Mouse (Mus musculus): ENCODE results near the gene Cd52. TPM values are rescaled to one million over a fixed set of nuclear protein-coding genes. Genes with fewer than 3 reads are reported as not detected.

The Cd52 gene
- polyA plus RNA-seq (2012; rRNA removed; ENCODE audit: low replicate concordance), result 25.1 and 27.9 TPM in 2 replicates

DNA sequence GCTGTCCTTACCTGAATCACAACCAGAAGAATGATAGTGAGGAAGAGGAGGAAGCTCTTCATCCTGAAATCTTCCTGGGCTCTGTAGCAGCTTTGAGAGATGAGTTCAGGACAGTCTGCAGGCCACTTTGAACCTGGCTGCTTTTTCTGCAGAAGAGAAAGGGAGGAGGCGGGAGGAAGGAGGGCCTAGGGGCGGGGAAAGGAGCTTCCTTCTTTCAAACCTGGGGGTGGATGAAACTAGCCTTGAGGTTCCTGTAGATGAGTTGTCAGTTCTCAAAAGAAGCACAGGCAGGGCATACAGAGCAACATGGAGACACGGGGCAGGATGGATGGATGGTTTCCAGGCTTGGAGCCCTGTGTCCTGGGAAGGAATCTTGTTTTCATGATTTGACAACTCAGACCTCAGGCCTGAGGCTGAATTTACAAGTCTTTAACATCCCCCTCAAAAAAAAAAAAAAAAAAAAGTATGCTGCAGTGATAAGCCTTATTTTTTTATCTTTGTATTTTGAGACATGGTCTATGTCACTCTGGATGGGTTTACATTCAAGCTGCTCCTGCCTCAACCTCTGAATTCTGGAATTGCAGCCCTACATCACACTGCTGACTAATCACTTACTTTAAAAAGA is at the start of gene Cd52:
TSS of gene Cd52 (minus strand) at position 160 of the 625 bp plus-strand sequence.

GRCm38 (mm10) chr4:134128221-134128982 is 33.5 kb upstream of the Cd52 start, which contains the start of gene Sh3bgrl3:
Sh3bgrl3 (minus strand) TSS chr4:134128789.

DNA sequence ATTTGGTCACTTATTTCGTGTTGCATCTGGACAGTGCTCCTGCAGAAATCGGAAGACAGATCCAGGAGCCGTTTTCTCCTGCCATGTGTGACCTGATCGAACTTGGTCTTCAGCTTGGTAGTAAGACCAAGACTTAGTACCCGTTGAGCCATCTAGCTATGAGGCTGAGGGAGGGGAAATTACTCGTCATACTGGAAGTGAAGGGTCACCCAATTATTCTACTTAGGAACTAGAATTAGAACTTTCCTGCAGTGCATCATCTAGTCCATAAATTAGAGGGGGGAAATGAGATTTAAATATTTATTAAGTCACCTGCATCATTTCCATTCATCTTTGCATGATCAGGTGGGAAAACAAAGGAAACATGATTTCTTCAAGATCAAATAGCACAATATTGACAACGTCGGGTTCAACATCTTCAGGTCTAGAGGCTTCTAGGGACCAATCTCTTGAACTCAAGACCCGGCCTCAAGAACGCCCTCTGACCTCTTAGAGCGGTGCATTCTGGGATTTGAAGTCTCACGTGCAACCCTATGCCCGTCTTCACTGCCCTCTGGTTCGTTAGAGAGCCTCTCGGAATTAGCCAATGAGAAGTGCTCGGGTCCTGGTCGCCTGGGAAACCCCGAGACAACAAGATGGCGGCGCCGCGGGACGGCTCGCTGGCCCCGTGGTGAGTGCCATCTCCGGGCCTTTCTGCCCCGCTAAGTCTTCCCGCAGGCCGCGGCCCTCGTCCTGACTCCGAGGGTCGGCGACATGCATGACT is 7.3 kb upstream of the Cd52 start, which contains the start of gene Ubxn11:
TSS of gene Ubxn11 (plus strand) at position 592 of the 763 bp plus-strand sequence.

DNA sequence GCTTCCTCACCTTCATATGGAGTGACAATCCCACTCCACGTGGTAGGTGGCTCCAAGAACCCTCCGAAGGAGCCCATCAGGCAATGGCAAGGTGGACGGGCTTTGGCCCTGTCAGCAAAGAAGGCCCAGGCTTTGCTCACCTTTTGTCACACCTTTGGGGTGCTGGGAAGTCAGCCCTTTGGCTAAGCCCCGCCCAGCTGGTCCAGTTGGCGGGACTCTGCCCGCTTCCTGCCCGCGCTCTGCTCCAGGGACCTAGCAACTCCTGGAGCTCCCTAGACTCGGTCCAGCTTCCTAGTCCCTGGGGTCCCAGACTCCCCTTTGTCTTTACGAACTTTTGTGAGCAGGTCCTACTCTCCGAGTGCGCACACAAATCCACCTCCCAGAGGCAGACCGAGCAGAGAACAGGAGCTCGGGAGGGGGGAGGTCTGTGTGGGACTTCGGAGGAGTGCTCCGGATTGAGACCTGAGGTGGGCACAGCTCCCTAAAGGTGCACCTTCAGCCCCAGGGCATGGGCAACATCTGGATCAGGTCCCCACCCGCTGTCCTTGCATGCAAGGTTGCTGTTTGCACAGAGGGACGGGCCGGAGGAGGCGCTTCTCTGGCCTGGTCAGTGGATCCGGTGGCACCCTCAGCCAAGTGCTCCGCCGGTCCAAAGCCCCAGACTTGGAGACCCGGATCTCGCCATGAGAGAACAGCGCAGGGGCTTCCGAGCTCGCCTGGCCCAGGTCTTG is 34.6 kb downstream of the Cd52 start, which contains the start of gene Crybg2:
TSS of gene Crybg2 (plus strand) at position 681 of the 731 bp plus-strand sequence.

DNA sequence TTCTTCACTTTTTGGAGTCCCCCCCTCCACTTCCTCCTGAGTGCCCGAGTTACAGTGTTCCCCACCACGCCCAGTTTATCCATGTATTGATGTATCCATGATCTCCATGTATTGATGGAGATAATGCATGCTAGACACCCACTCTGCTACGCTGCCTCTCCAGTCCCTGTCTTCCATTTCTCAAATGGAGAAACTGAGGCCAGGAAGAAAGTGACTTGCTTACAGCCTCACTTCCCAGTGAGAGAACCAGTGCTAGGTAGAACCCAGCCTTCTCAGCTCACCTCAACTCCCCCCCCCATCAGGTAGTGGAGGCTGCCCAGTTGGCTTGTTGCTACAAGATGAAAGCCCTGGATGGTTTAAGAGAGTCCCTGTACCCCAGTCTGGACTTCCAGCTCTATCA is 41.3 kb downstream of the Cd52 start, which contains the start of gene Zfp683:
TSS of gene Zfp683 (plus strand) at position 301 of the 400 bp plus-strand sequence.

Other genes starting within 250 kb of the Cd52 start
- gene Rps6ka1, start 207.3 kb downstream of the Cd52 start, polyA plus RNA-seq (2012; rRNA removed; ENCODE audit: low replicate concordance), result 164 and 213 TPM in 2 replicates
- 3.0 and 3.3 TPM in 2 replicates for gene Hmgn2, start 126.4 kb downstream of the Cd52 start, polyA plus RNA-seq (2012; rRNA removed; ENCODE audit: low replicate concordance)
- gene Dhdds, start 94.2 kb downstream of the Cd52 start, polyA plus RNA-seq (2012; rRNA removed; ENCODE audit: low replicate concordance), result 12.7 and 13.7 TPM in 2 replicates
- not detected in 2 replicates for gene Lin28a, start 76.2 kb downstream of the Cd52 start, polyA plus RNA-seq (2012; rRNA removed; ENCODE audit: low replicate concordance)
- gene Zfp683, start 41.2 kb downstream of the Cd52 start, polyA plus RNA-seq (2012; rRNA removed; ENCODE audit: low replicate concordance), result 0.36 and 0.60 TPM in 2 replicates
- 40.9 and 73.8 TPM in 2 replicates for gene Crybg2, start 34.3 kb downstream of the Cd52 start, polyA plus RNA-seq (2012; rRNA removed; ENCODE audit: low replicate concordance)
- 3.1 and 8.2 TPM in 2 replicates for gene Ubxn11, start 7.5 kb upstream of the Cd52 start, polyA plus RNA-seq (2012; rRNA removed; ENCODE audit: low replicate concordance)
- gene Sh3bgrl3, start 33.7 kb upstream of the Cd52 start, polyA plus RNA-seq (2012; rRNA removed; ENCODE audit: low replicate concordance), result 516 and 587 TPM in 2 replicates
- gene Cep85, start 92.0 kb upstream of the Cd52 start, polyA plus RNA-seq (2012; rRNA removed; ENCODE audit: low replicate concordance), result 16.8 and 19.5 TPM in 2 replicates
- gene Gm7534, start 107.9 kb upstream of the Cd52 start, polyA plus RNA-seq (2012; rRNA removed; ENCODE audit: low replicate concordance), result not detected in 2 replicates
- 0.39 and 0.69 TPM in 2 replicates for gene Catsper4, start 132.3 kb upstream of the Cd52 start, polyA plus RNA-seq (2012; rRNA removed; ENCODE audit: low replicate concordance)
- 19.5 and 29.0 TPM in 2 replicates for gene Cnksr1, start 143.3 kb upstream of the Cd52 start, polyA plus RNA-seq (2012; rRNA removed; ENCODE audit: low replicate concordance)
- not detected in 2 replicates for gene E130218I03Rik, start 148.6 kb upstream of the Cd52 start, polyA plus RNA-seq (2012; rRNA removed; ENCODE audit: low replicate concordance)
- 7.0 TPM in 2 replicates for gene Zfp593, start 150.5 kb upstream of the Cd52 start, polyA plus RNA-seq (2012; rRNA removed; ENCODE audit: low replicate concordance)
- not detected in 2 replicates for gene Gm30191, start 151.9 kb upstream of the Cd52 start, polyA plus RNA-seq (2012; rRNA removed; ENCODE audit: low replicate concordance)
- gene Grrp1, start 159.0 kb upstream of the Cd52 start, polyA plus RNA-seq (2012; rRNA removed; ENCODE audit: low replicate concordance), result 10.0 and 24.9 TPM in 2 replicates
- 1.0 and 1.3 TPM in 2 replicates for gene Pdik1l, start 192.8 kb upstream of the Cd52 start, polyA plus RNA-seq (2012; rRNA removed; ENCODE audit: low replicate concordance)
- gene Trim63, start 220.0 kb upstream of the Cd52 start, polyA plus RNA-seq (2012; rRNA removed; ENCODE audit: low replicate concordance), result 0.14 and 0.34 TPM in 2 replicates
- 25.2 and 83.4 TPM in 2 replicates for gene Slc30a2, start 248.1 kb upstream of the Cd52 start, polyA plus RNA-seq (2012; rRNA removed; ENCODE audit: low replicate concordance)

Data from duodenum, adult 2 months (tissue).